8 mouse cellular contexts compared by ENCODE assay signal in the genomic region with DNA sequence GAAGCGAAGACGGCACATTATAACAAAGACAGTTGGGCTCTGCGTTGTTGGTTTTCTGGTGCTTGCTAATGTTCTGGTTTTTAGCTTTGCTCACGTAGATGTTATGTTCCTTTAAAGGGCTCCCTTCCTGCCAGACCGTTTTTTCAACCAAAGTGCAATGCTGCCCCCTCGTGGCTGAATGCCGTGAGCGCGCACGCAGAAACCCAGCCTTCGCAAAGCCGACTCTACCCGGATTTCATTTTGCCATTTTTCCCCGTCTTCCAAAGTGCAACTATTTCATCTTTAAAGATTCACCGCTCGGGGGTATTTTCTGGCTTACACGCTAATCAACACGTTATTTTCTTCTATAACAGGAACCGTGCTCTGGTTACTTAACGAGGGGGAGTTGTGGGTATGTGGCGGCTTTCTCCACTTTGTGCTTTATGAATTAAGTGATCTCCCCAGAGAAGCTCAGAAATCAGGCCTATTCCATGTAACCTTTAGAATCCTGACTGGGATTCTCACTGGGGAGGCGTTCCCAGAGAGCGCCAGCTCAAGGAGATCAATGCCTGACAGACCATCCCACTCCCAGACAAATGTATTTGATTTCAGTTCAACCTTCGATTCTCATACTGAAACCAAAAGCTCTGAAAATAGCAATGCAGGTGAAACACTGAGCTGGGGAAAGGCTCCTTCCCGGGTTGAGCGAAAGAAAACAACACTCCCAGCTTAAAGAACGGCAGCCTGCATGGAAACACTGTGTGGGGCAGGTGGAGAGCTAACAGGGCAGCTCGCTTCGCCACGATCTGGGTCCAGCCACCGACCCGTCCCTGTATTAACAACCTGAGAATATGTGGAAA.
DNase-seq lines count a peak whose midpoint lies in the region; ATAC-seq and TF ChIP-seq lines count a peak whose summit lies in the region.

No protein-coding gene starts in this region.

- no peaks in the 10 kb centered on the region for H3K9me3 ChIP-seq in ES-E14 (ENCODE audit: control insufficient read depth, insufficient read depth, low read depth, low read length)
- no peaks in the 10 kb centered on the region for H3K9me3 ChIP-seq in neural tube, embryonic 15.5 days (replicated peaks)

- no peak overlapping the region for H3K4me3 ChIP-seq in ES-E14 (ENCODE audit: insufficient read depth in 1 of 2, low read depth in 1 of 2, low read length in 2 of 2, poor library complexity in 1 of 2, severe bottlenecking in 1 of 2)
- peak overlapping the region; percentile 51 for H3K4me3 ChIP-seq in layer of hippocampus, adult 2 months
- H3K4me3 ChIP-seq in lung, adult 2 months (replicated peaks; ENCODE audit: extremely low read depth, low read depth, low read length), result peak overlapping the region; percentile 38
- H3K4me3 ChIP-seq in neural tube, embryonic 15.5 days (replicated peaks), result peak overlapping the region; percentile 31

- no peaks in the 10 kb centered on the region for H3K4me1 ChIP-seq in ES-E14 (ENCODE audit: control insufficient read depth in 2 of 2, insufficient read depth in 2 of 2, low read length in 2 of 2, poor library complexity in 1 of 2)
- H3K4me1 ChIP-seq in lung, adult 2 months (ENCODE audit: control insufficient read depth, insufficient read depth, low read length), result no peaks in the 10 kb centered on the region
- H3K4me1 ChIP-seq in neural tube, embryonic 15.5 days, result peaks cover 22% of the 10 kb centered on the region

- peak overlapping the region; percentile 61 for H3K4me2 ChIP-seq in neural tube, embryonic 15.5 days

- 12% methylated on average over 32 of the region's 32 CpGs for WGBS in lung, adult 2 months
- 12% methylated on average over 32 of the region's 32 CpGs for WGBS in neural tube, embryonic 15.5 days

- H3K36me3 ChIP-seq in ES-E14 (ENCODE audit: control insufficient read depth, insufficient read depth, low read length, poor library complexity, severe bottlenecking), result no peaks in the 10 kb centered on the region
- no peaks in the 10 kb centered on the region for H3K36me3 ChIP-seq in neural tube, embryonic 15.5 days

- H3K27me3 ChIP-seq in neural tube, embryonic 15.5 days (replicated peaks), result no peaks in the 10 kb centered on the region

- TF ChIP-seq POLR2A in lung, adult 2 months (IDR thresholded peaks at IDR 0.05; ENCODE audit: borderline replicate concordance, extremely low read depth, low read depth, low read length), result no peak

- peak; percentile 98 for TF ChIP-seq CTCF in layer of hippocampus, adult 2 months (conservative IDR thresholded peaks at IDR 0.05)
- peak; percentile 89 for TF ChIP-seq CTCF in lung, adult 2 months (IDR thresholded peaks at IDR 0.05; ENCODE audit: insufficient read depth, low read length)

- no peak overlapping the region for H3K27ac ChIP-seq in ES-E14 (ENCODE audit: insufficient read depth, low read depth, low read length, poor library complexity, severe bottlenecking)
- peak overlapping the region; percentile 91 for H3K27ac ChIP-seq in layer of hippocampus, adult 2 months
- H3K27ac ChIP-seq in neural tube, embryonic 15.5 days (replicated peaks), result peak overlapping the region; percentile 82

- DNase-seq in ES-E14 (ENCODE audit: low read depth, low spot score), result peak; percentile 51
- DNase-seq in cerebellum, adult 11-12 months, result peak; percentile 79
- DNase-seq in forelimb bud, embryonic 11.5 days (ENCODE audit: low read depth, low spot score), result peak; percentile 91
- peak; percentile 95 for DNase-seq in heart, postnatal 4 days
- peak; percentile 93 to 99 for DNase-seq in layer of hippocampus, adult 2 months (ENCODE audit: low spot score in 2 of 2)
- peak; percentile 92 for DNase-seq in lung, adult 2 months
- peak; percentile 98 for DNase-seq in testis, postnatal 10 days (ENCODE audit: low spot score)

- peak; percentile 86 for ATAC-seq in neural tube, embryonic 15.5 days (ENCODE audit: low FRiP score)

- no peak overlapping the region for H3K9ac ChIP-seq in ES-E14 (ENCODE audit: insufficient read depth, low read depth, low read length, poor library complexity, severe bottlenecking)
- H3K9ac ChIP-seq in neural tube, embryonic 15.5 days (replicated peaks), result peak overlapping the region; percentile 41; the same call in 1 of the 2 replicates

- in situ Hi-C loops in ES-E14 (cut with MboI; ENCODE audit: low sequenced_read_pairs in 2 of 2, unreplicated experiment in 2 of 2), result no loop called here

TF ChIP-seq in ES-E14, 5 proteins besides CTCF, POLR2A, EP300 and RAD21:
- no peak for TF ChIP-seq MAFK (IDR thresholded peaks at IDR 0.05; ENCODE audit: insufficient read depth, low read depth, low read length)
- peak; percentile 37; the same call in 1 of the 2 replicates for TF ChIP-seq ZNF384 (IDR thresholded peaks at IDR 0.05; ENCODE audit: low read depth, low read length)
- peak; percentile 78 for TF ChIP-seq ZC3H11A (IDR thresholded peaks at IDR 0.05; ENCODE audit: borderline replicate concordance, low read depth, low read length)

Comparison
In these comparisons a context has a peak if more than half of its experiments do, and no peak if none do; other contexts are left out.
1. H3K4me3 ChIP-seq: peak in layer of hippocampus, adult 2 months (single experiment), lung, adult 2 months (single experiment) and neural tube, embryonic 15.5 days (single experiment); none in ES-E14 (0 of 2).
2. Peak in every context shown above with its lines, with median percentiles within 50 percentile points of each other: DNase-seq.